Mouse (Mus musculus) liver, embryonic 13.5 days (tissue): ENCODE data around the gene Tlr4. TPM values are rescaled to one million over a fixed set of nuclear protein-coding genes. Genes with fewer than 3 reads are reported as not detected.

Experiments used
- ATAC-seq: fragments of 200-750 bp; cut with Nextera tagmentation; 2 replicates; pipeline ENCODE4 v1.8.0; 2017; ENCODE audit warnings: low read depth, mild to moderate bottlenecking, moderate number of reproducible peaks, moderate library complexity
- DNase-seq: peaks from one replicate; pipeline ENCODE4 v3.0.0; 2022
- H3K27ac ChIP-seq: fragments of 300-500 bp; sonication (generic); 2 replicates; pipeline ENCODE4 v1.5.1; 2015; ENCODE audit warnings: moderate library complexity, mild to moderate bottlenecking, inconsistent platforms
- H3K27me3 ChIP-seq: fragments of 300-500 bp; sonication (generic); 2 replicates; pipeline ENCODE4 v1.6.1; 2015; ENCODE audit warnings: mild to moderate bottlenecking, inconsistent platforms
- H3K36me3 ChIP-seq: fragments of 300-500 bp; sonication (generic); 2 replicates; pipeline ENCODE4 v1.6.1; 2015; ENCODE audit warnings: mild to moderate bottlenecking, inconsistent platforms
- H3K4me1 ChIP-seq: fragments of 300-500 bp; sonication (generic); replicated peaks from 2 replicates; pipeline ENCODE4 v1.6.1; 2015; ENCODE audit warnings: inconsistent platforms
- H3K4me2 ChIP-seq: fragments of 300-500 bp; sonication (generic); 2 replicates; pipeline ENCODE4 v1.6.1; 2015; ENCODE audit warnings: inconsistent platforms, mild to moderate bottlenecking, moderate library complexity
- H3K4me3 ChIP-seq: fragments of 300-500 bp; sonication (generic); replicated peaks from 2 replicates; pipeline ENCODE4 v1.5.1; 2015; ENCODE audit warnings: mild to moderate bottlenecking, inconsistent platforms
- H3K9ac ChIP-seq: fragments of 300-500 bp; sonication (generic); 2 replicates; pipeline ENCODE4 v1.6.1; 2015; ENCODE audit warnings: mild to moderate bottlenecking, inconsistent platforms
- H3K9me3 ChIP-seq: fragments of 300-500 bp; sonication (generic); replicated peaks from 2 replicates; pipeline ENCODE4 v1.6.1; 2016; ENCODE audit warnings: inconsistent platforms
- WGBS: fragments of 180-500 bp; shearing (Covaris S2); methylation state at CpG from one replicate; pipeline ENCODE4 v1.1.7; 2015; ENCODE audit not compliant: insufficient replicate concordance; 5-methylcytosine and 5-hydroxymethylcytosine counted together
- polyA plus RNA-seq: library from polyadenylated mRNA; unstranded; fragments of >200 nt; fragmentation: Nextera tagmentation; extraction: Ambion mirVana; gene quantifications from 2 replicates; pipeline ENCODE4 v1.2.1, GENCODE M21; 2015

The Tlr4 gene
- 1.8 and 2.4 TPM in 2 replicates for polyA plus RNA-seq

DNA sequence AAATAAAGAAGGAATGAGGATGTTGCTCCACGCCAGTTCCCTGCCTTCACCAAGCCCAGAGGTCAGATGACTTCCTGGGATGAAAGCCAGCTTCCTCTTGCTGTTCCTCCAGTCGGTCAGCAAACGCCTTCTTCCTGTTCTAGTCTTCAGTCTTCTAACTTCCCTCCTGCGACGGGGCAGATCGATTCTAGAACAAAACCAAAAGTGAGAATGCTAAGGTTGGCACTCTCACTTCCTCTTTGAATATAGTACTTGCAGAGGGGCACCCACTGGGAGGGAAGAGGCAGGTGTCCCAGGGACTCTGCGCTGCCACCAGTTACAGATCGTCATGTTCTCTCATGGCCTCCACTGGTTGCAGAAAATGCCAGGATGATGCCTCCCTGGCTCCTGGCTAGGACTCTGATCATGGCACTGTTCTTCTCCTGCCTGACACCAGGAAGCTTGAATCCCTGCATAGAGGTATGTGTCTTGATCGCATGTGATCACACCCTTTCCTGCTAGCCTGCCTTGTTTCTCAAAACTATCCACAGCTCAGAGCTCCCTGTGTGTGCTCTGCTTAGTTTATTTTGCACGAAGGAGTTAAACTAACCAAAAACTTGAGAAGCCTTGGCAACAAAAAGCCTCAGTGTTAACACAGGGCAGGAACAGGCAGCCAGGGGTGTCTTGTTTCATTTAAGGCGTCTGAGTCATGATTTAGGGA is at the start of gene Tlr4:
TSS of gene Tlr4 (plus strand) at position 122 of the 700 bp plus-strand sequence.
- Histone ChIP-seq H3K9ac (no peak within 1 kb of the TSS), H3K27ac (peak within 1 kb of the TSS; percentile 47), H3K4me2 (peak within 1 kb of the TSS; percentile 24), H3K27me3 (no peaks in the 10 kb centered on the region), H3K4me1 (no peaks in the 10 kb centered on the region), H3K36me3 (no peaks in the 10 kb centered on the region), H3K4me3 (peak within 1 kb of the TSS; percentile 23), H3K9me3 (no peaks in the 10 kb centered on the region)
- ATAC-seq (peak; percentile 59), DNase-seq (peak; percentile 6)
- 23% methylated on average over 11 of the region's 11 CpGs for WGBS

DNA sequence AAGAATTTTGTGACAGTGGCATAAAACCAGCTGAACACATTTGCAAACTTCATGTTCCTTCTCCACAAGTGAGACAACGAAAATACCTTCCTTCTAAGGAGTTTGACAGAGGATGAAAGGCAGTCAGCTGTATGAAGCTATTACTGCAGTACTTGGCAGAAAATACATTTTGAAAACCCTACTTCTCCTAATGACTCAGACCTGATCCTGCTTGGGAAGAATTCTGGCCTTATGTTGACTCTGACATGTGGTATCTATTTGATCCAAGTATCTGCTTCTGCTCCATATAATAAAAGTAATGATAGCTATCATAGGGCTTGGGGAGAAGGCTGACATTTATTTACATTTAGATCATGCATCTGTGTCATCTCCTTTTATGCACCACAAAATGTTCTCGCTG is 33.1 kb upstream of the Tlr4 start:
- WGBS, result 65% methylated on average over 2 of the region's 2 CpGs
- H3K9me3 ChIP-seq, result no peaks in the 10 kb centered on the region
- H3K36me3 ChIP-seq, result no peaks in the 10 kb centered on the region
- H3K9ac ChIP-seq, result no peak overlapping the region
- DNase-seq, result no peak
- no peak overlapping the region for H3K4me3 ChIP-seq
- no peak overlapping the region for H3K4me2 ChIP-seq
- H3K4me1 ChIP-seq, result no peaks in the 10 kb centered on the region
- H3K27ac ChIP-seq, result no peak overlapping the region
- no peaks in the 10 kb centered on the region for H3K27me3 ChIP-seq
- ATAC-seq, result no peak

DNA sequence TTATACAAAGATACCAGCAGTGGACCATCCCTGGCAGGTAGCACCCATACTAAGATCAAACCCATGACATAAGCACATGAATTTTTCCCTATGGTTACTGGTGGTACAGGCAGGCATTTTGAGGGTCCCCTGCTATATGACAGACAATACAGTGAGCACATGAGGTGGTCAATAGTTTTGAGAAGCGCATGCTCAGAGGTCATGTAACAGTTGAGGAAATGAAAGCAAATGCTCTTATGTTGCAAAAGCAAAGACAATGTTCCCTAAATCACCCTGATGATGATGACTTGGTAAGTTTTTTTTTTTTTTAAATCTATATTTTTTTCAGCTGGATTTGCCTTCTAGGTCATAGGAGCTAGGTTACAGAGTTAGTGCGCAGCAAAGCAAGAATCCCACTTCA is 30.7 kb upstream of the Tlr4 start:
- H3K9ac ChIP-seq, result no peak overlapping the region
- H3K27me3 ChIP-seq, result no peaks in the 10 kb centered on the region
- DNase-seq, result no peak
- 80% methylated on average over 2 of the region's 2 CpGs for whole genome bisulfite sequencing
- H3K4me1 ChIP-seq, result no peaks in the 10 kb centered on the region
- H3K4me2 ChIP-seq, result no peak overlapping the region
- H3K36me3 ChIP-seq, result no peaks in the 10 kb centered on the region
- no peaks in the 10 kb centered on the region for H3K9me3 ChIP-seq
- no peak for ATAC-seq
- H3K27ac ChIP-seq, result no peak overlapping the region
- no peak overlapping the region for H3K4me3 ChIP-seq

DNA sequence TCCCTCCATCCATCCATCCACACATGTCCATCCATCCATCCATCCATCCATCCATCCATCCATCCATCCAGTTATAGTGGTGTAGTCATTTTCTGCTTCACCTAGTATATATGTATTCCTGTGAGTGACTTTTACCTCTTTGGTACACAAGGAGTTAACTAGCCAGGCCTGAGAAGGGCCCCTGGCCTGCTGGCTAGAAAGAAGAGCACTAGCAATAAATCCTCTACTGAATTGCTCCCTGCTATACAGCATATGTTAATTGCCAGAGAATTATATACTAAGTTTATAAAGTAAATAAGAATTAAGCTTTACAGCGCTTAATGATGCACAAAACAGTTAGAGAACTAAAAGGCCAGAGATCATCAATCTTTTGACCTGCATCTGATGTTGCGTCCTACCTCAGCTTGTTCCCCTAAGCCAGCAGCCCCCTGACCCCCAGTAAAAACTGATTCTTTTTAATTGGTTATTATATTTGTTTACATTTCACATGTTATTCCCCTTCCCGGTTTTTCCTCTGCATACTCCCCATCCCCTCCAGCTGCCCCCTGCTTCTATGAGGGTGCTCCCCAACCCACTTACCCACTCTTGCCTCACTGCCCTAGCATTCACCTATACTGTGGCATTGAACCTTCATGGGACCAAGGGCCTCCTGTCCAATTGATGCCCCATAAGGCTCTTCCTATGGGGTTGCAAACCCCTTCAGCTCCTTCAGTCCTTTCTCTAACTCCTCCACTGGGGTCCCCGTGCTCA is 22.7 kb upstream of the Tlr4 start:
- Histone ChIP-seq H3K27me3 (no peaks in the 10 kb centered on the region), H3K9ac (no peak overlapping the region), H3K36me3 (no peaks in the 10 kb centered on the region), H3K9me3 (no peaks in the 10 kb centered on the region), H3K4me1 (no peaks in the 10 kb centered on the region), H3K4me3 (no peak overlapping the region), H3K27ac (no peak overlapping the region), H3K4me2 (no peak overlapping the region)
- DNase-seq (no peak), ATAC-seq (no peak)
- WGBS, result 56% methylated on average over 4 of the region's 4 CpGs

DNA sequence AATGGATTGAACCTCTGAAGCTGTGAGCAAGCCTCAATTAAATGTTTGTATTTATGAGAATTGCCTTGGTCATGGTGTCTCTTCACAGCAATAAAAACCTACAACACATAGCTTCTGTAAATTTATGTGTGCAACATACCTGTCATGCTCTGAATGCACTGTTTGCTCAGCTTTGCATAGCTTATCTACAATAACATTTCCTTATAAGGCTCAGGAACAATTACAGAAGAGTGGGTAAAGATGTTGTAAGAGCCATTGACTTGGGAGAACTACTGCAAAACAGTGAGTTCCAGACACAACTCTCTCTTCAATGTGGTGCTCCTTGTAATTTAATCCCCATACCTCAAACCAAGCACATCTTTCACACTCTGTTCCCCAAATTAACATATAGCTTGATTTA is 21.6 kb upstream of the Tlr4 start:
- DNase-seq (no peak), ATAC-seq (no peak)
- Histone ChIP-seq H3K27ac (no peak overlapping the region), H3K36me3 (no peaks in the 10 kb centered on the region), H3K27me3 (no peaks in the 10 kb centered on the region), H3K9me3 (no peaks in the 10 kb centered on the region), H3K4me1 (no peaks in the 10 kb centered on the region), H3K4me3 (no peak overlapping the region), H3K9ac (no peak overlapping the region), H3K4me2 (no peak overlapping the region)

DNA sequence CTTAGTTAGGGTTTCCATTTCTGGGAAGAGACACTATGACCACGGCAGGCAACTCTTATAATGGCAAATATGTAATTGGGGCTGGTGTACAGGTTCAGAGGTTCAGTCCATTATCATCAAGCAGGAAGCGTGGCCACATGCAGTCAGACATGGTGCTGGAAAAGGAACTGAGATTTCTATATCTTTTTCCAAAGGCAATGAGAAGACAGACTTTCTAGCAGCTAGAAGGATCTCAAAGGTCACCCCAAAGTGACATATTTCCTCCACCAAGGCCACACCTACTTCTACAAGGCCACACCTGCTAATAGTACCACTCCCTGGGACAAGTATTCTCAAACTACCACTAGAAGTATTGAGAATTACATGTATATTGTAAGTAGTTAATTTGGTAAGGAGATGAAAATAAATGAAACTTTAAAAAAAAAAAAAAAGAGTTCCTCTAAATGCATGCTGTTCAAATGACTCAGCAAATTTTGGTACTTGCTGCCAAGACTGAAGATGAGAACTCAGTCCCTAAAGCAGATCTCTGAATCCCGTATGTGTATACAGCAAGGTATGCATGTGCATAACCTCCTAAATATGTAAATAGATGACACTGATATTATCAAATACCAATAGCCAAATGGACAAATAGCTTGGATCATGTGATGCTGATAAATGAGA is 10.9 kb upstream of the Tlr4 start:
- ATAC-seq (no peak), DNase-seq (no peak)

DNA sequence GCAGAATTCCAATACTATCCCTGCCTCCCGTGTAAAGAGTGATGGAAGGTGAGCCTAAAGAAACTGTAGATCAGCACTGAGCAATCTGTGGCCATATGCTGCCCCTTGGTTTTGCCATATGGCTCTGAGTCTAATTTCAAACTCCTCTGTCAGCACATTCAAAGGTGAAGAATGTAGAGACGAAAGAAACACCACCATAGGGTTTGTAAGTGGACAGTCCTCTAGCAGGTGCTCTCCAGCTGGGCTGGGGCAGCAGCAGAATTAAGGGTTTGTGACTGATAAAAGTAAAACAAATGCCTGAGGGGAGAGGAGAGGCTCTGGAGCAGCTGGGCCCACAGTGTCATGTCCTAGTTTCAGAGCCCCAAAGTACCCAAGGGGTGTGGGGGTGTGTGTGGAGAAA is 6.2 kb upstream of the Tlr4 start:
- Histone ChIP-seq H3K27me3 (no peaks in the 10 kb centered on the region), H3K4me2 (no peak overlapping the region), H3K4me3 (no peak overlapping the region), H3K36me3 (no peaks in the 10 kb centered on the region), H3K9me3 (no peaks in the 10 kb centered on the region), H3K4me1 (no peaks in the 10 kb centered on the region), H3K9ac (no peak overlapping the region), H3K27ac (no peak overlapping the region)
- DNase-seq (no peak), ATAC-seq (no peak)
- 48% methylated on average over 2 of the region's 2 CpGs for WGBS

More for the DNA sequence above, 10.9 kb upstream of the Tlr4 start:
- Histone ChIP-seq H3K4me1 (no peaks in the 10 kb centered on the region), H3K36me3 (no peaks in the 10 kb centered on the region), H3K27ac (no peak overlapping the region), H3K27me3 (no peaks in the 10 kb centered on the region), H3K4me2 (no peak overlapping the region), H3K9ac (no peak overlapping the region), H3K4me3 (no peak overlapping the region), H3K9me3 (no peaks in the 10 kb centered on the region)
- WGBS, result 53% methylated on average over 3 of the region's 3 CpGs

DNA sequence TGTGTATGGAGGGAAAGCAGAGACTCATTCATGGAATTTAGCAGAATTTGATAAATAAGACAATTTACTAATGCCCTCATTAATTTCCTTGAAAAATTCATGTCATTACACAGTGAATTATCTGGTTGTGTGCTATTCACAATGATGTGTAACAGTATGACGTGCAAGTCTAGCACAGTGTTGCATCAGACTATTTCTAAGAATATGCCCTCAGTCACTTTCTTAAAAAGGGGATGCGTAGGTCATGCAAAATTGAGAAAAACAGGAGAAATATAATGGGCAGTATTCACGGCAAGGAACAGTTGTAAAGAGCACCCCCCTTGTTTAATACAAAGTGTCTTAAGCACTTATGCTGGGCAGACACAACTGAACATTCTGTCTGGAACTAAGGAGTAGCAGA is 5.6 kb upstream of the Tlr4 start:
- Histone ChIP-seq H3K4me1 (no peaks in the 10 kb centered on the region), H3K9ac (no peak overlapping the region), H3K4me2 (no peak overlapping the region), H3K27me3 (no peaks in the 10 kb centered on the region), H3K36me3 (no peaks in the 10 kb centered on the region), H3K9me3 (no peaks in the 10 kb centered on the region), H3K27ac (no peak overlapping the region), H3K4me3 (no peak overlapping the region)
- no peak for ATAC-seq
- DNase-seq, result no peak
- 56% methylated on average over 3 of the region's 3 CpGs for WGBS

DNA sequence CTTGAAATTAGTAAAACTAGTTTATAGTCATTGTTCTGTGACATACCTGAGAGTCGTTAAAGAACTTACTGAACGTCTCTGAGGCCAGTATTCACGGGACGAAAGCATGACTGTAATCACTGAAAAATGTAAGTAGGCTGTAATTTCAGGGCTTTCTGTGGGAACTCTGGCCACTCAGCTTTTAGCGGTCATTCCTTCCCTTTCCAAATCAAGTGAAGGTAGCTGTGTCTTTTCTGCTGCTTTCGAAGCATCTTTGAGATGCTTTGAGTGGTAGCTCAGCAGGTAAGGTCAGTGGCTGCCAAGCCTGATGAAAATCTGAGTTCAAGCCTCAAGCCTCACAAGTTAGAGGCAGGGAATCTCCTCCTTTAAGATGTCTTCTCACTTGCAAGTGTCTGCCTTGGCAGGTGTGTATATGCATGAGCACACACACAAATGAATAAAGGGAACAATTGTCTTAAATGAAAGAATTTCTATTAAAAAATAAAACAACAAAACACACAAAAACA is 832 bp downstream of the Tlr4 start:
- no peak overlapping the region for H3K9ac ChIP-seq
- H3K4me3 ChIP-seq, result peak overlapping the region; percentile 23
- H3K36me3 ChIP-seq, result no peaks in the 10 kb centered on the region
- ATAC-seq (no peak), DNase-seq (no peak)
- 42% methylated on average over 6 of the region's 6 CpGs for WGBS
- H3K4me1 ChIP-seq, result no peaks in the 10 kb centered on the region
- H3K4me2 ChIP-seq, result peak overlapping the region; percentile 24
- no peaks in the 10 kb centered on the region for H3K9me3 ChIP-seq
- no peak overlapping the region for H3K27ac ChIP-seq
- H3K27me3 ChIP-seq, result no peaks in the 10 kb centered on the region

DNA sequence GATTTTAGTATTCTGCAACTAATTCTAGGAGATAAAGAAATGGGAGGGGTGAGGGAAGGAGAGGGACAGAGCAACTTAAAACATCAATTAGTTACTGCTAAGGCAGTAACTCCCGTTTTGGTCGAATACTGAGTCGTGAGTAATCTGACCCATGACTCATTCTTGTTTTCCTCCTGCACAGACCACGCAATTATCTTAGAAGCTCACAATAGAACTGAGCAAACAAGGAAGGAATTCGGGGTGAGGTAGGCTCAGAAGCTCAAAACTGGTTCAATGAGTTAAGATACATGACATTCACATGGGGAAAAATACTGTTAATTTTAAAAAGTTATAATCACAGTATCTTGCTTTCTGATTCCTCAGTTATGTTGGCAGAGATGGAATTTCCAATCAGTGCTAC is 1.3 kb downstream of the Tlr4 start:
- ATAC-seq (no peak), DNase-seq (no peak)
- Histone ChIP-seq H3K9ac (no peak overlapping the region), H3K36me3 (no peaks in the 10 kb centered on the region), H3K27ac (no peak overlapping the region), H3K4me2 (no peak overlapping the region), H3K4me3 (no peak overlapping the region), H3K9me3 (no peaks in the 10 kb centered on the region), H3K27me3 (no peaks in the 10 kb centered on the region), H3K4me1 (no peaks in the 10 kb centered on the region)
- 9% methylated on average over 5 of the region's 5 CpGs for WGBS

DNA sequence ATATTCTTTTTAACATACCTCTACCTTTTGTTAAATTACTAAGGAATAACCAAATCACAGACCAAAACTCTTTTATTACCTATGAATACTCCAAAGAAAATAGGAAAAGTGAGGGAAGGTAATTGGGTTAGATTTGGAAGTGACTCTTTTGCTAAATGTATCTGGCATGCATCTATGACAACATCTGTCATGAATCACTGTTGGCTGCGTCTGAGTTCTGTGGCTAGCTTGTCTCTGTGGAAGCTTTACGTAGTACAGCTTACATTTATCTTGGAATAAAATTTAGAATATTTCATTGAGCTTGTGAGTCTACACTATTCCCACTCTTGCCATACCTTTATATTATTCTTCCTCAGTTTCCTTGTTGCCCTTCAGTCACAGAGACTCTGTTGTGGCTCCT is 10.7 kb downstream of the Tlr4 start:
- H3K4me1 ChIP-seq, result no peaks in the 10 kb centered on the region
- no peaks in the 10 kb centered on the region for H3K27me3 ChIP-seq
- H3K9me3 ChIP-seq, result no peaks in the 10 kb centered on the region
- 77% methylated on average over 2 of the region's 2 CpGs for WGBS
- H3K36me3 ChIP-seq, result no peaks in the 10 kb centered on the region
- H3K9ac ChIP-seq, result no peak overlapping the region
- no peak overlapping the region for H3K4me2 ChIP-seq
- ATAC-seq, result no peak
- H3K4me3 ChIP-seq, result no peak overlapping the region
- DNase-seq, result no peak
- H3K27ac ChIP-seq, result no peak overlapping the region
